Mouse (Mus musculus): ENCODE data around the gene Tmco2. TPM values are rescaled to one million over a fixed set of nuclear protein-coding genes. Genes with fewer than 3 reads are reported as not detected.

Gene Tmco2
- not detected in 2 replicates for polyA plus RNA-seq (2012; rRNA removed)

GRCm38 (mm10) chr4:121109126-121109525, at the start of gene Tmco2:
TSS of gene Tmco2 (minus strand) at chr4:121109226.

GRCm38 (mm10) chr4:121097650-121098378, 11.2 kb downstream of the Tmco2 start, which contains the start of gene Zmpste24:
TSS of gene Zmpste24 (minus strand) at chr4:121098241.

Other genes starting within 250 kb of the Tmco2 start
- 4.1 and 4.5 TPM in 2 replicates for gene Exo5, start 184.2 kb downstream of the Tmco2 start, polyA plus RNA-seq (2012; rRNA removed)
- gene Zfp69, start 157.5 kb downstream of the Tmco2 start, polyA plus RNA-seq (2012; rRNA removed): 1.9 and 2.9 TPM in 2 replicates
- 16.6 and 18.0 TPM in 2 replicates for gene Smap2, start 92.0 kb downstream of the Tmco2 start, polyA plus RNA-seq (2012; rRNA removed)
- 0.53 and 0.77 TPM in 2 replicates for gene Col9a2, start 69.8 kb downstream of the Tmco2 start, polyA plus RNA-seq (2012; rRNA removed)
- 12.4 and 13.1 TPM in 2 replicates for gene Zmpste24, start 11.0 kb downstream of the Tmco2 start, polyA plus RNA-seq (2012; rRNA removed)
- gene Rlf, start 105.9 kb upstream of the Tmco2 start, polyA plus RNA-seq (2012; rRNA removed): 1.8 and 2.2 TPM in 2 replicates
- not detected in 2 replicates for gene Gm12888, start 215.7 kb upstream of the Tmco2 start, polyA plus RNA-seq (2012; rRNA removed)

Data from colon, adult 2 months (tissue).